Mouse (Mus musculus) layer of hippocampus, adult 11-12 months (tissue): ENCODE results near the gene Gadl1.
A peak's percentile ranks its signal among the peaks of the same experiment; 100 is the strongest.

Experiments used
- DNase-seq: peaks from one replicate; pipeline ENCODE4 v3.0.0; 2022; ENCODE audit warnings: low spot score

Gadl1 gene

DNA sequence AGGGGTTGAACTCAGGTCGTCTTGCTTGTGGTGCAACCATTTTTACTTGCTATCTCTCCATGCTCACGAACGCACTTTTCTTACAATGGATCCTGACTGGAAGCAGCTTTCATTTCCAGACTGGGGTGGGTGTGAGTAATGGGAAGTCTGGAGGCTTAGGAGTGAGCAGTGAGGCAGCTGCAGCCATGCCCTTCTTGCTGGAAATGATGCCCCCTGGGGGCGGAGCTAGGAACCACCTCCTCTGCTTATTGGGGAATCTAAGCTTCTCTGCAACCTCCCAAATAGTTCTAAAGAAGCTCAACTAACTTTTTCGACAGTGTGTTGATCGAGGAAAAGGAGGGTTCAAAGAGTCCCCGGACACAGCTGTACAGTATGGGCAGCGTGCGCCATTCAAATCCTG, 179.7 kb downstream of the Gadl1 start:
- no peak for DNase-seq

DNA sequence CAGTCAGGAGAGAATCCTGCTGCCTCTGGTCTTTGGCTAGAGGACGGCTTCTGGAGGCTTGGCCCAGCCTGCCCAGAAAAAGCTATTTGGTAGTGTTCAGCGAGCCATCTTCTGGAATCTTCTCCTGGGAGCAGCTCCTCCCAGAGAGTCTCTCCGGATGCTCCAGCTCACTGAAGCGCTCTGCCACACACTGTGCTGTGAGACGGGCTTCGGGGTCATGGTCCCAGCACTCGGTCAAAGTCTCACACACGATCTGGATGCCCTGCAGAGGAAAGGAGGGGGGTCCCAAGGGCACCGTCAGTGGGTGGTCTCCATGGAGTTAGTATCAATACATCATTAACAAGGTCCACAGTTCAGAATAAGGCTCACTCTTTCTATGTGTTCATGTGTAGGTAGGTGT, 181.0 kb downstream of the Gadl1 start:
- DNase-seq = no peak

DNA sequence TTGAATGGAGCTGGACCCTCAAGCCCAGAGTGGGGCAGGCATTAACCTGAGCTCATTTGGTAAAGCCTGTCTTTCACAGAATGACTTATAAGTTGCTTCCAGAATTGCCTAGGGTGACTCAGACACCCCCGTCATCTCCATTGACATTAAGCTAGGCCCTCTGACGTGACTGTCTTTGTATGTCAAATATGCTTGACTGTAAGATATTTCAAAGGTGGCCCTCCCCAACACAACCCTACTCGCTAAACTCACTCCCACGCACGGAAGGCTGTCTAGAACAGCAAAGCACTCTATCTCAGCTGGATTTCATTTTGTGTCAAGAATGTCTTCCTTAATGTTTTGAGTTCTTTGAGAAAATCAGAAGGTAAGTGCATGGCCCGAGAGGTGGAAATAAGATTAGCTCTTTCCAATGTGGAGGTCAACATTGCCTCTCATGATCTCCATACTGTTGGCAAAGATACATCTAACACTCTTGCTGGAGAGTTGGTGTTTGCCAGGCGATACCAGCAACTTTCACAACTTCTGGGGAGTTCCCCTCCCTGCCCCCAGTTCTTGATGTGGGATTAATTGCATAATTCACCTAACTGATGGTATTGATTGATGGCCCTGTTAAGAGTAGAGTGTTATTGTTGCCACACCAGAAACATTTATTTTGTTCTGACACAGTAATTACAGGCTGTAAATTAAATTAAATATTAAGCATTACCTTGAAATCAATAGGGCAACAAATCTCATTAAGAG, 182.0 kb downstream of the Gadl1 start:
- no peak for DNase-seq

GRCm38 (mm10) chr9:116091921-116092320, 182.7 kb downstream of the Gadl1 start:
- no peak for DNase-seq

- peak; percentile 69 for DNase-seq
Measured at GRCm38 (mm10) chr9:116098724-116099595, 189.7 kb downstream of the Gadl1 start.

DNA sequence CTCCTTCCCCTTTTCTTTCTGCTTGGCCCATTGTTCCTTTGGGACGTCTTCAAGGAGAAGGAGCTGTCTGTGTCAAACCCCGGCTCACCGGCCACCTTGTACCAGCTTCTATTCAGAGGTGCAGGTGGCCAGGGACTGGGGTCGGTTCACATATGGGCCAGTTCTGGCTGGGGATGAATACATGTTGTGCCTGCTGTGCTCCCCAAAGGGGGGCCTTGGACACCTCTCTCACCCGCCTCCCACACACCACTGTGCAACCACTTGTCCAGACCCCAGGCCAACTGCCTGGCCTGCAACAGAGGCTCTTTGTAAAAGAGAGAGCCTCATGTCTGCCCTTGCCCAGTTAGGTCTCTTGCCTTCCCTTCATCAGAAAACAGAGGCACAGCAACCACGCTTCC, 190.3 kb downstream of the Gadl1 start:
- DNase-seq = no peak

GRCm38 (mm10) chr9:116100015-116100414, 190.8 kb downstream of the Gadl1 start:
- no peak for DNase-seq

DNA sequence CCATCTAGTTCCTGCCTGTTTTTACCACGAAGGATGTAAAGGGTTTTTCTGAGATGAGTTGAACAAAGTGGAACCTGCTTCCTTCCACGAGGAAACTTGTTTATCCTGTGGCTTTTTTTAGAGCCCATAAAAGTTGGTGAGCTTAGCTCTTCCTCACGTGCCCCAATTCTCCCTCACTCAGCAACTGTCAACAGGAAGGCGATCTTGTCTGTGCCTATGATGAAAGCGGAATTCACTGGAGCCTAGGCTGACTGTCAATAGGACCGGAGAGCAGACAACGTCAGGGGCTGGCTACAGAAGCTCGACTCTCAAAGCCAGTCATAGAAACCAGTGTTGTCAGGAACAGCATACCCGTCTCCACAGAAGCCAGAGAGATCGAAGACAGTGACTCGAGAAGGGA, 192.6 kb downstream of the Gadl1 start:
- no peak for DNase-seq

DNA sequence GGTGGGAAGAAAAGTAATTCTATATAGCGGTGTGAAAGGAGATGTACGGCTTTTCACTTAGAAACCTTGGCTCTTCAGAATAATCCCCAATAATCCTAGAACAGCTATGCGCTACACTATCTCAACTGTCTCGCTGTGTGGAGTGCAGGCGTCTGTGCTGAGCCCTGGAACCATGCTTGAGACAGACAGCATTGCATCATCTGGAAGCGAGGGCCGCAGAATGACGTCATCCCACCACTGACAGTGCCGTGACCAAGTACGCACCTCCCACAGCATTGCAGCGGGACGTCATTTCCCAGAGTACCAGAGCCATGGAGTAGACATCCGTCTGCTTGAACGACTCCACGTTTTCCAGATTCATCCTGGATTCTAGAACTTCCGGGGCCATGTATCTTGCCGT, 195.5 kb downstream of the Gadl1 start:
- DNase-seq = no peak

DNA sequence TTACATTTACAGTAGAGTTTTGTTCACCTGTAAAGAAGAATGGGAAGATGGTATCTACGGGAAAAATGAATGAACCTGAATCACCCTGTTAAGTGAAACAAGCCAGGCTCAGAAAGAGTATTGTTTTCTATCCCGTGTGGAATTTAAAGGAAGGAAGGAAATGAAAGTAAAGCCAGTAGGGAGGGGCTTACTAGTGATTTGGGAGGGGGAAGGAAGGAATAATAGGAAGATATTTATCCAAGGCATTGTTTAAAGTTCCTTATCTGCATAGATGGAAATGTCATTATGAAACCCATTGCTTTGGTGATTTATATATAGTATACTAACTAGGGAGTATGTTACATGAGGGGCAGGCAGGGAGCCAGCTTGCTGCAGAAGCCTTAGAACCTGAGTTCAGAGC, 199.5 kb downstream of the Gadl1 start:
- DNase-seq = no peak

- DNase-seq = no peak
Measured at GRCm38 (mm10) chr9:116111149-116111970, 202.1 kb downstream of the Gadl1 start.

DNA sequence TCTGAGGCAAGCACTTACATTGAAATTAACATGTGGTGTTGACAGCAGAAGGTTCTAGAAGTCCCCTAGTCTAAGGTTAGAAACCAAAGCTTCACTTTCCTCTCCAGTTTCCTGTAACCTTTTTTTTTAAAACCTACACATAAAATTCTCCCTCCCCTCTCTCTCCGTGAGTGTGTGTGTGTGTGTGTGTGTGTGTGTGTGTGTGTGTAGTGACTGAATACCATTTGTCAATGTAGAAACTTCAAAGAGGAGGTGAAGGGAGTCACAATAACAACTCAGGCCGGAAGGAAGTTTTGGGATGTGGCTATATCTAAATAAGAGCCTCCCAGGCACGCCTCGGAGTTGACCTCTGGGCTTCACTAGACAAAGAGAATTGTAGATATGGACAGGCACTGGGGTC, 205.1 kb downstream of the Gadl1 start:
- DNase-seq = no peak

- no peak for DNase-seq
Measured at GRCm38 (mm10) chr9:116115875-116116274, 206.6 kb downstream of the Gadl1 start.

DNA sequence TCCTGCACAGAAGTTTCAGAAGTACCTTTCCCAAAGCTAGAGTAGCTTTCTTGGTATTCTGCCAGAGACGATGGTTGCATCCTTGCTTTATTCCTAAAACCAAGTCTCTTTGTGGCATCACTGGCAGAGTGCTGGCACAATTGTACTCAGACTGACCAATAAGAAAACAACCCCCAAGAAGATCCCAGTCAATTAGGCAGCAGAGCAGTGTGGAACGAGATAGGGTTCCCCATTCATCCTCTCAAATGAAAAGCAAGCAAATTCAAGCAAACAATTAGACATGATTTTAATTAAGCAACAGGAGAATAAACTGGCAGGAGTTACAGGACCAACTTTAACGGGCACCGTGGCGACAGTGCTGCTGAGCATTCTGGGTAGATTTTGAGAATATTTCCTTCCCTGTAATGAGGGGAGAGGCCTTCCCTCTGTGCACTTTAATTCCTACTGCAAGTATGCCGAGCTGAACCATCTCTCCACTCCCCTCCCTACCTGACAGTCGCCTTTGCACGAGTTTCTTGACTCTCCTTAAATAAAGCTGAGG, 209.1 kb downstream of the Gadl1 start:
- DNase-seq = no peak

DNA sequence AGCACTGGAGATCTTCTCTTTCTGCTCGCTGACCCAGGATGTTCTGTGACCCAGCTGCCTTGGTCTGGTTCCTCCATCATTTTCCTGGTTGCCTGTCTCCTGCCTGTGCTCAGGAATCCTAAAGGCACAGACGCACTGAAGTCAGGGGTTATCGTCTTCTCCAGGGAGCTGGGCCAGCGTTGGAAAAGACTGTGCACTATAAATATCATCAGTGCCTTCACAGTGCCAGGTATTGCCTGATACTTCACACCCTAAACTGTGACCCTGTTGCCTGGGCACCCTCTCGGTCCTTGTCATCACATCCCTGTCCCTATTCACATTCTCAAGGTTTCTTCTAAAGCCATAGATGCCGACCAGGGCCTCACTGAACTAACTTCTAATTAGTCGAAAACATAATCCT, 210.7 kb downstream of the Gadl1 start:
- DNase-seq = no peak

DNA sequence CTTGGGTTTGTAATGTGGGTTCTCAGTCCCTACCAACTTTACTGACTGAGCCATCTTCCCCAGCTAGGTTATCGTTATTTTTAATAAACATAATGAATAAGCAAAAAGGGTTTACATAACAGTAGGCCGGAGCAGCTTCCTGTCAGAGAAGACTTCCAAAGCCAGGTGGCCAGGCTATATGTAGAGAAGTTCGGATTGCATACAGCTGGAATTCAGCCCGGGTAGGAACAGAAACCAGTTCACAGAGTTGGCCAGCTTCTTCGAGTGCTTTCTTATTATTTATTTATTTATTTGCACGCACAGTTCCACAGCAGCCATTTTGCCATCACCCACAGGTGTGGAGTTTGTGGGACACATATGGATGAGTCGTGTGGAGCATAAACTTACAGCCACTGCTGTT, 212.2 kb downstream of the Gadl1 start:
- DNase-seq = peak; percentile 38

DNA sequence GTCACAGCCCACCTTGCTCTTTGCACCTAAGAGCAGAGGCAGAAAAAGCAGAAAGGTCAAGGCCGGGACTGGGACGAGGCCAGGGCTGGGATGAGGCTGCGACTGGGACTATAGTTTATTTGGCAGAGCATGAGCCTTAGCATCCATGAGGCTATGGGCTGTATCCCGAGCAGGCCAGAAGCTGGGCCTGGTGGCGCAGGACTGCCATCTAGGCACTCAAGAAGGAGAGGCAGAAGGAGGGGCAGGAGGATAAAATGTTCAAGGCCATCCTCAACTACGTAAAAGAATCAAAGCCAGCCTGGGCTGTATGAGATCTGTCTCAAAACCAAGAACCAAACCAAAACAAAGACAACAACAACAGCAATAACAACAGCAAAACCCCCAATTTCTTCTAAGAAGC, 213.3 kb downstream of the Gadl1 start:
- no peak for DNase-seq

DNA sequence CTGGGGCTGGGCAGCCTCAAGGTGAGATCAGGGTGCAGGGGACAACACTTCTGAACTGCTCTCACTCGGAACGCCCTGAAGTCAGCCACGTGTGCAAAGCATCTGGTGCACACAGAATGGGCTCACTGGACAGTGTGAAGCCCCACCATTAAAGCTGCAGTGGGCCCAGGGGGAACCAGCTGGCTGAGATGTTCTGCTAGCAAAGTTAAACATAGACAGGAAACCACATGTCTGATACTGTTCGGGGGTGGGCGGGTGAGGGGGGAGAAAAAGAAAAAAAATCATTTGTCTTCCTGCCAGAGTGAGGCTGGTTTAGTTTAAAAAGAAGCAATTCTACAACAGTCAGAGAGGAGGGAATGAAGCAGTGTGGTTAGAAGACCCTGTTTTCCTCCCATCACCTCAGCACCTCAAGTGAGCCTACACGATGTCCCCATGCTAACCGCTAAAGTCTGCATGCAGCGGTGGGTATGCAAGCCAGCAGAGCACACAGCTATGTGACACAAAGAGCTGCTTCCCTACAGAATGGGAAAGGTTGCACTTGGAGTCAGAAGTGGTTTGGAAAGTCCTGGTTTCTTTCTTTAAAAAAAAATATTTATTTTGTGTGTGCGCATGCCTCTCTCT, 213.8 kb downstream of the Gadl1 start:
- DNase-seq = peak; percentile 54
